In genomic region chr3:103968701-103969100, GRCm38 (mm10) we compare ENCODE assay signal across 8 mouse cellular contexts. TPM values are rescaled to one million over a fixed set of nuclear protein-coding genes. Genes with fewer than 3 reads are reported as not detected.
DNase-seq lines count a peak whose midpoint lies in the region; ATAC-seq and TF ChIP-seq lines count a peak whose summit lies in the region.

No protein-coding gene starts in this region.

- H3K4me3 ChIP-seq in lung, postnatal 0 days (ENCODE audit: low read depth, low read length): peak overlapping the region; percentile 82
- peak overlapping the region; percentile 91 for H3K4me3 ChIP-seq in forebrain, postnatal 0 days (ENCODE audit: low read depth, low read length)
- H3K4me3 ChIP-seq in midbrain, embryonic 14.5 days (replicated peaks; ENCODE audit: low read depth, low read length): peak overlapping the region; percentile 88

- 0 out of 2 replicates have a peak, but pooled peaks cover 4% of the 10 kb centered on the region for H3K36me3 ChIP-seq in lung, postnatal 0 days (ENCODE audit: insufficient read depth, low read length)
- peaks cover 12% of the 10 kb centered on the region; the same call in 1 of the 2 replicates for H3K36me3 ChIP-seq in forebrain, postnatal 0 days (ENCODE audit: insufficient read depth)
- H3K36me3 ChIP-seq in midbrain, embryonic 14.5 days (ENCODE audit: control insufficient read depth, insufficient read depth, low read length): peaks cover 22% of the 10 kb centered on the region

- no peak for DNase-seq in lung, postnatal 0 days (ENCODE audit: low spot score)
- DNase-seq in lung, postnatal 36 days: no peak
- DNase-seq in forebrain, postnatal 0 days: peak; percentile 68
- DNase-seq in layer of hippocampus, adult 9-11 months: peak; percentile 67
- peak; percentile 84 for DNase-seq in midbrain, embryonic 14.5 days
- DNase-seq in adrenal gland, adult 8-10 months: no peak
- no peak for DNase-seq in c-Kit-positive CD71-positive TER-119-positive erythroid progenitor cells, embryonic 14.5 days (ENCODE audit: low spot score)

- peak overlapping the region; percentile 79 for H3K9ac ChIP-seq in lung, postnatal 0 days (replicated peaks; ENCODE audit: low read depth)
- peak overlapping the region; percentile 91 for H3K9ac ChIP-seq in forebrain, postnatal 0 days
- H3K9ac ChIP-seq in midbrain, embryonic 14.5 days (replicated peaks; ENCODE audit: low read length): peak overlapping the region; percentile 95

- no peak for TF ChIP-seq CTCF in lung, postnatal 0 days (IDR thresholded peaks at IDR 0.05)
- TF ChIP-seq CTCF in forebrain, postnatal 0 days (IDR thresholded peaks at IDR 0.05; ENCODE audit: low read depth): no peak

- no peaks in the 10 kb centered on the region for H3K9me3 ChIP-seq in lung, postnatal 0 days (ENCODE audit: low read length)
- H3K9me3 ChIP-seq in forebrain, postnatal 0 days (ENCODE audit: low read length): no peaks in the 10 kb centered on the region
- no peaks in the 10 kb centered on the region for H3K9me3 ChIP-seq in midbrain, embryonic 14.5 days (ENCODE audit: control insufficient read depth, low read length)

- no peaks in the 10 kb centered on the region for H3K4me1 ChIP-seq in lung, postnatal 0 days (ENCODE audit: insufficient read depth, low read depth, low read length)
- peaks cover 8% of the 10 kb centered on the region; the same call in 1 of the 2 replicates for H3K4me1 ChIP-seq in forebrain, postnatal 0 days (ENCODE audit: insufficient read depth)
- peaks cover 21% of the 10 kb centered on the region for H3K4me1 ChIP-seq in midbrain, embryonic 14.5 days (ENCODE audit: control insufficient read depth, insufficient read depth, low read length)

- H3K27me3 ChIP-seq in lung, postnatal 0 days (replicated peaks; ENCODE audit: insufficient read depth, low read length): no peaks in the 10 kb centered on the region
- H3K27me3 ChIP-seq in forebrain, postnatal 0 days (ENCODE audit: insufficient read depth, low read length): no peaks in the 10 kb centered on the region
- no peaks in the 10 kb centered on the region for H3K27me3 ChIP-seq in midbrain, embryonic 14.5 days (ENCODE audit: control insufficient read depth, insufficient read depth, low read length)

- H3K4me2 ChIP-seq in lung, postnatal 0 days (replicated peaks; ENCODE audit: low read depth, low read length): peak overlapping the region; percentile 92
- H3K4me2 ChIP-seq in forebrain, postnatal 0 days (ENCODE audit: low read depth): peak overlapping the region; percentile 80
- peak overlapping the region; percentile 88 for H3K4me2 ChIP-seq in midbrain, embryonic 14.5 days (ENCODE audit: low read length)

- peak overlapping the region; percentile 94 for H3K27ac ChIP-seq in lung, postnatal 0 days (ENCODE audit: low read length)
- H3K27ac ChIP-seq in forebrain, postnatal 0 days (ENCODE audit: low read depth, low read length): peak overlapping the region; percentile 96
- H3K27ac ChIP-seq in midbrain, embryonic 14.5 days (replicated peaks; ENCODE audit: low read depth, low read length): peak overlapping the region; percentile 98

- no peak for TF ChIP-seq EP300 in lung, postnatal 0 days (IDR thresholded peaks at IDR 0.05)

- ATAC-seq in lung, postnatal 0 days: peak; percentile 47
- ATAC-seq in activated CD4-positive, CD25-positive, alpha-beta regulatory T cell, adult 4 months: peak; percentile 24
- ATAC-seq in forebrain, postnatal 0 days: peak; percentile 74
- ATAC-seq in midbrain, embryonic 14.5 days (ENCODE audit: low FRiP score, low TSS enrichment): peak; percentile 83

- under 1% methylated on average over 19 of the region's 24 CpGs for WGBS in lung, postnatal 0 days
- WGBS in forebrain, postnatal 0 days: under 1% methylated on average over 23 of the region's 24 CpGs
- under 1% methylated on average over 24 of the region's 24 CpGs for WGBS in midbrain, embryonic 14.5 days

RNA-seq across cellular contexts. Expression of gene Phtf1, which starts 0.8 kb away (rescaled TPM):
- 14.5 and 18.2 TPM in 2 replicates for polyA plus RNA-seq in lung, postnatal 0 days (2015; fragmentation: Nextera tagmentation; extraction: Ambion mirVana)
- 10 to 100 TPM; 11.4 to 11.6 TPM for polyA plus RNA-seq in activated CD4-positive, CD25-positive, alpha-beta regulatory T cell, adult 4 months (2017; shearing (Covaris generic))
- 25.9 and 31.2 TPM in 2 replicates for total RNA-seq in forebrain, postnatal 0 days (2014; rRNA removed)
- 12.1 and 15.3 TPM in 2 replicates for polyA plus RNA-seq in forebrain, postnatal 0 days (2015; fragmentation: Nextera tagmentation; extraction: Ambion mirVana)
- 24.7 and 35.9 TPM in 2 replicates for polyA plus RNA-seq in midbrain, embryonic 14.5 days (2014; fragmentation: Nextera tagmentation; extraction: Ambion mirVana)
- total RNA-seq in adrenal gland, adult 8-10 months (2022): 10 to 100 TPM; 17.9 to 26.8 (median 22.1) TPM

RNA-seq across cellular contexts. Expression of gene Rsbn1, which starts 54.8 kb away (rescaled TPM):
- polyA plus RNA-seq in lung, postnatal 0 days (2015; fragmentation: Nextera tagmentation; extraction: Ambion mirVana): 10.4 and 10.9 TPM in 2 replicates
- polyA plus RNA-seq in activated CD4-positive, CD25-positive, alpha-beta regulatory T cell, adult 4 months (2017; shearing (Covaris generic)): 10 to 100 TPM; 10.3 to 11.3 TPM
- 29.9 and 36.6 TPM in 2 replicates for total RNA-seq in forebrain, postnatal 0 days (2014; rRNA removed)
- polyA plus RNA-seq in forebrain, postnatal 0 days (2015; fragmentation: Nextera tagmentation; extraction: Ambion mirVana): 14.6 and 19.2 TPM in 2 replicates
- 29.3 and 29.5 TPM in 2 replicates for polyA plus RNA-seq in midbrain, embryonic 14.5 days (2014; fragmentation: Nextera tagmentation; extraction: Ambion mirVana)
- 10 to 100 TPM; 18.8 to 23.4 (median 21.5) TPM for total RNA-seq in adrenal gland, adult 8-10 months (2022)

Comparison
In these comparisons a context has a peak if more than half of its experiments do, and no peak if none do; other contexts are left out.
1. ATAC-seq: peak in every context shown above with its lines; median percentile 83 in midbrain, embryonic 14.5 days; 74 in forebrain, postnatal 0 days; 47 in lung, postnatal 0 days; 24 in activated CD4-positive, CD25-positive, alpha-beta regulatory T cell, adult 4 months.
2. DNase-seq: peak in forebrain, postnatal 0 days (single experiment), layer of hippocampus, adult 9-11 months (single experiment) and midbrain, embryonic 14.5 days (single experiment); none in lung, postnatal 0 days (single experiment), lung, postnatal 36 days (single experiment), adrenal gland, adult 8-10 months (single experiment) and c-Kit-positive CD71-positive TER-119-positive erythroid progenitor cells, embryonic 14.5 days (single experiment).
3. Peak in every context shown above with its lines, with median percentiles within 50 percentile points of each other: H3K27ac ChIP-seq, H3K4me2 ChIP-seq, H3K4me3 ChIP-seq and H3K9ac ChIP-seq.